Mouse (Mus musculus) heart, postnatal 4 days (tissue): ENCODE data around the gene Cpxcr1. TPM values are rescaled to one million over a fixed set of nuclear protein-coding genes. Genes with fewer than 3 reads are reported as not detected.

Experiments
- DNase-seq: peaks from one replicate; pipeline ENCODE4 v3.0.0; 2021
- total RNA-seq, 2 experiments: library from RNA; stranded (reverse); gene quantifications; 2 replicates each; pipeline ENCODE4 v1.2.3; 2021

Gene Cpxcr1
- not detected for total RNA-seq

DNA sequence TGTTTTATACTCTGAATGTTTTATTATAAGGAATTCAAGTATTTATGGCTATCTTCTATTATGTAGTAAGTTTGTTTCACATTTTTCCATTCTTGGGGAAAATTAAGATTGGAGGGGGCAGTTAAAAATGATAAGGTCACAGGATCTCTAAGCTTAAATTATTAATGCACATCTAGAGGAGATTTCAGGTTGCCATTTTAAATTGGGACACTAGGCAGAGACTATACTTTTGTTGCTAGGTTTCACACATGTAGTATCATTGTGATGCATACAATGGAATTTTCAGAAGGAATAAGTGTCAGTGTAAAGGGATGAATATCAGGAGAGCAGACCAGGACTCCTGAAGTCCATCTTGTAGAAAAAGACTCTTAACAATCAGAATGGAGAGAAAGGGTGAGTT lies at the start of gene Cpxcr1:
TSS of gene Cpxcr1 (plus strand) at position 301 of the 400 bp plus-strand sequence.
- no peak for DNase-seq

Other genes with a start within 250 kb of the Cpxcr1 start
- gene H2afb2, start 232.2 kb downstream of the Cpxcr1 start, total RNA-seq, result not detected